Comparison of ENCODE assay signal across 9 mouse cellular contexts in genomic region chr4:137920500-137920961, GRCm38 (mm10). TPM values are rescaled to one million over a fixed set of nuclear protein-coding genes. Genes with fewer than 3 reads are reported as not detected.
DNase-seq lines count a peak whose midpoint lies in the region; ATAC-seq and TF ChIP-seq lines count a peak whose summit lies in the region.
"Had no signal": no experiment of that assay in that cellular context is flagged by ENCODE, and none has a peak within 500 bp of the region (broad histone marks: within the 10 kb centered on the region; RNA-seq: fewer than 3 reads in every experiment).

No protein-coding gene starts in this region.

- H3K27me3 ChIP-seq in limb, embryonic 15.5 days = no peaks in the 10 kb centered on the region
- H3K27me3 ChIP-seq in neural tube, embryonic 14.5 days (ENCODE audit: control insufficient read depth, insufficient read depth, low read length) = no peaks in the 10 kb centered on the region

- DNase-seq in left cerebral cortex, adult 2 months (ENCODE audit: extremely low spot score in 1 of 2, low spot score in 2 of 2) = no peak
- DNase-seq in left cerebral cortex, adult 9 months (ENCODE audit: low spot score in 2 of 2) = no peak
- DNase-seq in heart, postnatal 14 days = peak; percentile 46 to 54
- DNase-seq in cerebellum, adult 8-10 months = no peak
- no peak for DNase-seq in cerebellum, adult 11-12 months
- DNase-seq in thymus, adult 18-20 months = no peak

- peak overlapping the region; percentile 76 for H3K27ac ChIP-seq in left cerebral cortex, adult 2 months
- peak overlapping the region; percentile 73 for H3K27ac ChIP-seq in limb, embryonic 15.5 days
- H3K27ac ChIP-seq in neural tube, embryonic 14.5 days (ENCODE audit: low read depth, low read length) = peak overlapping the region; percentile 60; the same call in 1 of the 2 replicates

- ATAC-seq in limb, embryonic 15.5 days (ENCODE audit: insufficient number of reproducible peaks, low FRiP score, low TSS enrichment, low read depth) = no peak
- no peak for ATAC-seq in neural tube, embryonic 14.5 days (ENCODE audit: low read depth)

- no peaks in the 10 kb centered on the region for H3K9me3 ChIP-seq in limb, embryonic 15.5 days
- H3K9me3 ChIP-seq in neural tube, embryonic 14.5 days (ENCODE audit: control insufficient read depth, low read length) = no peaks in the 10 kb centered on the region
- H3K9me3 ChIP-seq: G1E had no signal

- peaks cover 29% of the 10 kb centered on the region for H3K36me3 ChIP-seq in limb, embryonic 15.5 days
- no peaks in the 10 kb centered on the region for H3K36me3 ChIP-seq in neural tube, embryonic 14.5 days (ENCODE audit: control insufficient read depth, insufficient read depth, low read length)
- H3K36me3 ChIP-seq: G1E had no signal

- H3K4me2 ChIP-seq in limb, embryonic 15.5 days = peak overlapping the region; percentile 2; the same call in 1 of the 2 replicates
- H3K4me2 ChIP-seq in neural tube, embryonic 14.5 days (ENCODE audit: low read depth, low read length) = no peak overlapping the region

- H3K4me3 ChIP-seq in left cerebral cortex, adult 2 months = peak overlapping the region; percentile 22; the same call in 1 of the 2 replicates
- no peak overlapping the region for H3K4me3 ChIP-seq in limb, embryonic 15.5 days
- H3K4me3 ChIP-seq in neural tube, embryonic 14.5 days (ENCODE audit: low read depth, low read length) = no peak overlapping the region

- peaks cover 44% of the 10 kb centered on the region for H3K4me1 ChIP-seq in limb, embryonic 15.5 days
- peaks cover 17% of the 10 kb centered on the region; the same call in 1 of the 2 replicates for H3K4me1 ChIP-seq in neural tube, embryonic 14.5 days (ENCODE audit: control insufficient read depth, insufficient read depth, low read length)

- H3K9ac ChIP-seq in limb, embryonic 15.5 days = no peak overlapping the region
- no peak overlapping the region for H3K9ac ChIP-seq in neural tube, embryonic 14.5 days (replicated peaks; ENCODE audit: low read depth, low read length)

- WGBS in limb, embryonic 15.5 days = 18% methylated on average over 10 of the region's 10 CpGs
- 50% methylated on average over 10 of the region's 10 CpGs for WGBS in neural tube, embryonic 14.5 days

- TF ChIP-seq CTCF in left cerebral cortex, adult 2 months (IDR thresholded peaks at IDR 0.05) = no peak

- intact Hi-C loops in left cerebral cortex, adult 2 months (cut with DNase I) = no loop called here
- intact Hi-C loops in heart, postnatal 14 days (cut with DNase I) = no loop called here

RNA-seq across cellular contexts. Expression of gene Ece1, which starts 58.5 kb away (rescaled TPM):
- 10 to 100 TPM; 83.7 to 98.1 TPM for total RNA-seq in left cerebral cortex, adult 2 months (2021)
- 100 to 1,000 TPM in 1 of 2 experiments, 10 to 100 TPM in 1; 94.5 to 117 TPM for total RNA-seq in heart, postnatal 14 days (2021)
- 39.0 and 52.5 TPM in 2 replicates for polyA plus RNA-seq in limb, embryonic 15.5 days (2015; fragmentation: Nextera tagmentation; extraction: Ambion mirVana)
- 24.9 and 31.3 TPM in 2 replicates for polyA plus RNA-seq in neural tube, embryonic 14.5 days (2014; fragmentation: Nextera tagmentation; extraction: Ambion mirVana)

Comparison
In these comparisons a context has a peak if more than half of its experiments do, and no peak if none do; other contexts are left out.
1. DNase-seq: peak in heart, postnatal 14 days (2 of 2); none in left cerebral cortex, adult 2 months (0 of 2), left cerebral cortex, adult 9 months (0 of 2), cerebellum, adult 8-10 months (single experiment), cerebellum, adult 11-12 months (single experiment) and thymus, adult 18-20 months (0 of 2).
2. Peak in every context shown above with its lines, with median percentiles within 50 percentile points of each other: H3K27ac ChIP-seq.